Mouse (Mus musculus) heart, postnatal 10 days (tissue): ENCODE data around the gene 1700029H14Rik. TPM values are rescaled to one million over a fixed set of nuclear protein-coding genes. Genes with fewer than 3 reads are reported as not detected.
A peak's percentile ranks its signal among the peaks of the same experiment; 100 is the strongest.

Experiments used
- DNase-seq, 2 experiments: peaks; one replicate each; pipeline ENCODE4 v3.0.0; 2021
- intact Hi-C: fragments of 180-260 bp; cut with DNase I; formaldehyde crosslinking; loops from one replicate; pipeline ENCODE4 v1.15.1; 2025
- total RNA-seq, 2 experiments: library from RNA; stranded (reverse); gene quantifications; 2 replicates each; pipeline ENCODE4 v1.2.3; 2021

The 1700029H14Rik gene
- total RNA-seq, 2 experiments from 2014 or later = not detected

GRCm38 (mm10) chr8:13548831-13549230 lies 13.4 kb downstream of the 1700029H14Rik start:
- intact Hi-C loops = loop anchor here (1.0 to 5.0 kb wide), 4 partner anchors 57 to 136 kb away; partner anchors contain the start of gene Gas6
- DNase-seq = peak; percentile 83 to 85

GRCm38 (mm10) chr8:13548235-13548634 lies 14.0 kb downstream of the 1700029H14Rik start:
- intact Hi-C loops = loop anchor here (1.0 to 5.0 kb wide), 4 partner anchors 56 to 135 kb away; partner anchors contain the start of gene Gas6
- peak; percentile 71 to 77 for DNase-seq

- DNase-seq = no peak
- intact Hi-C loops = loop anchor here (5.0 kb wide), 2 partner anchors 54 to 74 kb away; partner anchors contain the start of gene Gas6
These were observed 15.8 kb downstream of the 1700029H14Rik start for GRCm38 (mm10) chr8:13546421-13546820.

- no peak for DNase-seq
- intact Hi-C loops = no loop called here
These were observed 20.7 kb downstream of the 1700029H14Rik start for GRCm38 (mm10) chr8:13541526-13541925.

- intact Hi-C loops = no loop called here
- DNase-seq = no peak
These were observed 22.1 kb downstream of the 1700029H14Rik start for GRCm38 (mm10) chr8:13540122-13540521.

GRCm38 (mm10) chr8:13538821-13539220 lies 23.4 kb downstream of the 1700029H14Rik start:
- intact Hi-C loops = no loop called here
- peak; percentile 74 to 82 for DNase-seq

- intact Hi-C loops = no loop called here
- no peak for DNase-seq
These were observed 25.2 kb downstream of the 1700029H14Rik start for GRCm38 (mm10) chr8:13537102-13537501.

- DNase-seq = no peak
- intact Hi-C loops = no loop called here
These were observed 29.1 kb downstream of the 1700029H14Rik start for GRCm38 (mm10) chr8:13533123-13533522.

- intact Hi-C loops = no loop called here
- peak; percentile 37 to 45 for DNase-seq
These were observed 30.6 kb downstream of the 1700029H14Rik start for GRCm38 (mm10) chr8:13531602-13532171.

GRCm38 (mm10) chr8:13530941-13531340 lies 31.3 kb downstream of the 1700029H14Rik start:
- DNase-seq = peak; percentile 92 to 94
- intact Hi-C loops = no loop called here

GRCm38 (mm10) chr8:13530401-13530800 lies 31.9 kb downstream of the 1700029H14Rik start:
- intact Hi-C loops = no loop called here
- DNase-seq = no peak

GRCm38 (mm10) chr8:13529891-13530316 lies 32.4 kb downstream of the 1700029H14Rik start:
- peak; percentile 91 to 92 for DNase-seq
- intact Hi-C loops = loop anchor here (2.0 kb wide), 1 partner anchor 37 kb away; no protein-coding TSS in a partner anchor

- DNase-seq = no peak
- intact Hi-C loops = loop anchor here (2.0 kb wide), 1 partner anchor 36 kb away; no protein-coding TSS in a partner anchor
These were observed 33.0 kb downstream of the 1700029H14Rik start for GRCm38 (mm10) chr8:13529011-13529840.

- no peak for DNase-seq
- intact Hi-C loops = no loop called here
These were observed 40.9 kb downstream of the 1700029H14Rik start for GRCm38 (mm10) chr8:13521392-13521791.

GRCm38 (mm10) chr8:13520349-13520748 lies 41.9 kb downstream of the 1700029H14Rik start:
- no peak for DNase-seq
- intact Hi-C loops = no loop called here

- intact Hi-C loops = no loop called here
- no peak for DNase-seq
These were observed 42.8 kb downstream of the 1700029H14Rik start for GRCm38 (mm10) chr8:13519503-13519902.

- intact Hi-C loops = no loop called here
- peak in 1 of 2 experiments; percentile 27 for DNase-seq
These were observed 44.9 kb downstream of the 1700029H14Rik start for GRCm38 (mm10) chr8:13517284-13517781.

- no peak for DNase-seq
- intact Hi-C loops = no loop called here
These were observed 45.5 kb downstream of the 1700029H14Rik start for GRCm38 (mm10) chr8:13516728-13517127.

- DNase-seq = peak; percentile 77 to 78
These were observed 46.2 kb downstream of the 1700029H14Rik start for GRCm38 (mm10) chr8:13516011-13516442.

GRCm38 (mm10) chr8:13513556-13514370 lies 48.5 kb downstream of the 1700029H14Rik start:
- no peak for DNase-seq
- intact Hi-C loops = no loop called here

More at GRCm38 (mm10) chr8:13516011-13516442, 46.2 kb downstream of the 1700029H14Rik start:
- intact Hi-C loops = no loop called here
